Mouse (Mus musculus) spleen, postnatal 4 days (tissue): ENCODE measurements at regions not wholly inside any gene's neighbourhood (a gene's known extent, or its start where the extent isn't known, plus 50 kb on each side); places are given as distances from the start of the nearest gene placed in this dataset.

Source experiments
- DNase-seq, 2 experiments: peaks; one replicate each; pipeline ENCODE4 v3.0.0; 2022; ENCODE audit warnings: low spot score in 2 of 2

DNA sequence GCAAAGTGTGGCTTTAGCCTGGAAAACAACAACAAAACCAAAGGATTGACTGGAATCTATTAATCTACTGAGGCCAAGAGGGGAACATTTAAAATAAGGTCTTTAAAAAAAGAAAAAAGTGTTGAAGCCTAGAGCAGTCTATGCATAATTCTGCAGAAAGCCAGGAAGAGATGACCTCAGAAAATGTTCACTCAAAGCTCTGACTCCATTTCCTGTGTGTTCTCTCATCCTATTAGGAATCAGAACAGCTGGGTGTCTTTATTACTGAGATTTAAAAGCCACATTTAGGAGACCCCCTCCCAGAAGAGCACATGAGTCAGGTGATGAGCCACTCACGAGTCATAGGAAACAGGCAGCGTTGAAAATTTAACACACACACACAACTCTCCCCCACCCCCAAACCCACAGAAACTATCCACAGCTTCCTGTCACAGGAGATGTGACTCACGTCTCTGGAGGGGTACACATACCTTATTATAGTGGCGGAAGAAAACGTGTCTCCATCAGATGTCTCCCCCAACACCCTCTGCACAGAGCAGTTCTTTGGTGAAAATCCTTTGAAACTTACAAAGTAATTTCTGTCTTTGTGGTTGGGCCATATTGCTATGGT, 140.2 kb upstream of the Hmga2 start:
- no peak for DNase-seq

DNA sequence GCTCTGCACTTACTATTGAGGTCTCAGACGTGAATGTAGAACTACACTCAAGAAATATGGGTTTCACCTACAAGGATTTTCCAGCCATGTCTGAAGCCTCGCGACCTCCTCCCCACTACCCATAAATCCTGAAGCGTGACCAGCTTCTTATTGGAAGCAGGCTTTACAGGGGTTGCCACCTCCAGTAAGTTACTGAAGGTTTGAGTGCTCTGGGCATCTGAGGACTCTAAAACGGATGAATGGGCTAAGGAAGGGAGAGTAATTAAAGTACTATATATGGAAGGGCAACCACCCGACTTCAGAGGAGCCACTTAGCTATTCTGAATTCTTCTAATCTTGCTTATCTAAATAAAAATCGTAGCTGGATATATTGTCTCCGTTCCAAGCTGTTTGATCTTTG, 136.1 kb upstream of the Hmga2 start:
- DNase-seq: no peak

DNA sequence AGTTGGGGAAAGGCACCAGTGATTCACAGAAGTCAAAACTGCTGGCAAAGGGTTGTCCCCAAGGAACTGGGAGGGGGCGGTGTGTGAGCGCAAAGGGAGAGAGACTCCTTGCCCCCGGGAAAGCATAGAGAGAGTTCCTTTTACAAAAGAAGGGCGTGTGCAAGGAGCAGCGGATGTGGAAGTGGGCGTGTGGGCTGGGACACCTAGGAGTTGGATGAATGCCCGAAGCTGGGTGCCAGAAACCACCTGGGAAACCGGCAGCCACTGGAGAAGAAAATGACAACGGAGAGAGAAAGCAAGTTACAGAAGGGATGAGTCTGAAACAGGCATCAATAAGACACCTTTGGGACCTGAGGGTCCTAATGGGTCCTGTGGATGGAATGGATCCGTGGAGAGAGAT, 133.8 kb upstream of the Hmga2 start:
- DNase-seq: no peak

DNA sequence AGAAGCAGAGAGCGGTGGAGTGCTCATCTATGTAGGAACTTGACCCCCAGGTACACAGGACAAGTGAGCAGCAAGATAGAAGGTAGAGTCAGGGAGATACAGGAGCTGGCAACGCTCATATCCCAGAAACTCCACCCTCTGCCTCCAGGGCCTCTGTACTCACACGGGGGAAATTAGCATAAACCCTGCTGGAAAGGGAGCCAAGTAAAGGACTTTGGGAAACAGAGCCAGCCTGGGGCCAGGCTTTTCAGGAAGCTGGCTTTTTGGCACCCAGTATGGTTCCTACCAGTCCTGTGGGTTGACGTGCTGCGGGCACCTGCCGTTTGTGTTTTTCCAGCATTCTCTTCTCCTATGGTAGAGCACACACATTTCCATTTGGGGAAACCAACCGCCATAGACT, 128.2 kb upstream of the Hmga2 start:
- no peak for DNase-seq

DNA sequence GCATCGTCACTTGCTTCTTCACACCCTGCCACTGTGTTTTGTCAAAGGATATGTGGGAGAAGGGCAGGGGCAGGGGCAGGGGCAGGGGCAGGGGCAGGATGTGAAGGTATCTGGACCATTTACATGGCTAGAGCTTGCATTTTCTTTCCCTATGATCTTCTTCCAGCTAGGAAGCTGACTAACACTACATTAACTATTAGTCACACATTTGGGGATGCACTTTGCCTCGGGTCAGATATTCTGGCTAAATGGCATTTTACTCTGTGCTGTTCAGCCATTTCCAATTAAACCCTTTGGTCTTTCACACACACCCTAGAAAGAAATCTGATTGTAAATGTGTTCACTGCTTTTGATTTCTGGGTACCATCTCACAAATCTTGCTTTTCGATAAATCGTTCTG, 126.9 kb upstream of the Hmga2 start:
- DNase-seq: no peak

DNA sequence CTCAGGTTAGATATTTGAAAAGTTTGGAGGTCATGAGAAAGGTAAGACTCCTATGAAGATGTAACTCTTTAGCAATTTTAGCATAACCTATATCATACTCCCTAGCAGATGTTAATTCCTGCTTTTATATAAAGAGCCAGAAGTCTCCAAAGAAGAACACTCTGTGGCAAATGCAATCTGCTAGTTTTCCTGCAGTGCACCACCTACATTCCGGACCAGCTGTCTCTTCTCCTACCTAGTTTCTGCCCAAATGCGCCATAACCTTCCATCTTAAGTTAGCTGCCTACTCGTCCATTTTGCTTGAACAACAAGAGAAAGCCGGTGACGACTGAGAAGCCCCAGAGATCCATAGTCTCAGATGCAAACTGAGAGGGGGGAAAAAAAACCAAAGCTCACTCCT, 124.5 kb upstream of the Hmga2 start:
- no peak for DNase-seq

DNA sequence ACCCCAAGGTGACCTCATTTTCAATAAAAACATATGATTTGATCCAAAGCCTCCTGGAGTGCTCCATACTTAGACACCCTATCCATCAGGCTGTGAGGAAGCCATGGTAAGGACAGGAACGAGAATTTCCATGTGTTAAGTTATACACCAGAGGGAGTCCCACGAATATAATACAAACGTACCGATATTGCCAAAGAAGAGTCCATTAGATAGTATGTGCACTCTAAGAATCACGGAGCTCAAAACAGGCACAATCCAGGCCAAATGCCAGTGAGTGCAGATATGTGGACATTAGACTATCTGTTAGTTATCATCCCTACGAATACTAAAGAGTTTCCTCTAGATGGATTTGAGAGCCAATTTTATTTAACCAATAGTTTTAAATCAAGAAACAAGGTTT, 123.3 kb upstream of the Hmga2 start:
- DNase-seq: no peak

DNA sequence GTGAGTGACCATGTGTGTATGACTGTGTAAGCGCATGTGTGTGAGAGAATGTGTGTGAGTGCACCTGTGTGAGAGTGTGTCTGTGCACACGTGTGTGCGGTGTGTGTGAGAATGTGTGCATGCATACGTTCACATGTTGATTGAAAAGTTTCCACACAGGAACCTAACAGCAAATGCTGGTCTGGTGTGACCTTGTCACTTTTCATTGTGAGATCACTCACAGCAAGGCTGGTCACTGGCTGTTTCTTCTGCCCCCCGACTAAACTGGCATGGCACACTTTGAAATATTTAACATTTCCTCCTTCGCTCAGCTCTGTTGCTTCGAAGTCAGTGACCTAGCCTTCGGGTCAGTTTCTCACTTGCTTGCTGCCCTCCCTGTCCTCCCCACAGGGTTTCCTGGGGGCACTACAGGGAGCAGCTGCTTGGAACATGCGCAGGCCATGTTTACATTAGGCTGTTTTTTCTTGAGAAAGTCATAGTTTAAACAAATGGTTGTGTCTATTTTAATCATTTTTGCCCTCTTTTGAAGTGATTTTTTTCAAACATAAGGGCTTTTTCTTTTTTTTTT, 121.1 kb upstream of the Hmga2 start:
- no peak for DNase-seq

DNA sequence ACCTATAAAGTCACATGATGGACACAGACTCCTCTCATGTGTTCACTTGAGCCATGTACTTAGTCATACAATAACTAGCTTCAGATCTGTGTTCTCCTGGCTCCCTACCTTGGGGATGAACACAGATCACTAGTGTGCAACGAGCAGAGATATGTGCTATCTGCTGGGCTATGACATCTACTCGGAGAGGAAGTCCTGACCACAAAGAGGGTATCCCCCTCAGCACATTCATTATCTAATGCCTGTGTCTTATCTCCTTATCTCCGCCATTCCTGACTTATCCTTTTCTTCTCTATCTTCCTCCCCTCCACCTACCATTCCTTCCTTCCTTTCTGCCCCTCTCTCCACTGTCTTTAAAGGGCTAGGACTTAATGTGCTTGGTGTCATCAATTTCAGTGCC, 118.9 kb upstream of the Hmga2 start:
- no peak for DNase-seq

DNA sequence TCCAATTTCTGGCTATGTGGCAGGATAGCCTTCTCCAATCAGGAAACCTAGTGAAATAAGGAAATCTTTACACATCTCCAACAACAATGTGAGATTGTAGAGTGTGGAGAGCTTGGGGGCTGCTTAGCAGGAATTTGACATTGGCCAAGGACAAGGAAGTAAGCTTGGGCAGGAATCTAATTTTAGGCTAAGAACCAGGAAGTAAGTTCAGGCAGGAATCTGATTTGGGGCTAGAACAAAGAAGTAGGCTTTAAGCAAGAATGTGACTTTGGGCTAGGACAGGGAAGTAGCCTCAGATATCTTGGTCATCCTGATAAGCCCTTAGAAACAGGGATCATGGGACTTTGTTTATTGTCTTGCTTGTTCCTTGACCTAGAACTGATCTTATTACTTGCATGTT, 117.6 kb upstream of the Hmga2 start:
- DNase-seq: no peak

DNA sequence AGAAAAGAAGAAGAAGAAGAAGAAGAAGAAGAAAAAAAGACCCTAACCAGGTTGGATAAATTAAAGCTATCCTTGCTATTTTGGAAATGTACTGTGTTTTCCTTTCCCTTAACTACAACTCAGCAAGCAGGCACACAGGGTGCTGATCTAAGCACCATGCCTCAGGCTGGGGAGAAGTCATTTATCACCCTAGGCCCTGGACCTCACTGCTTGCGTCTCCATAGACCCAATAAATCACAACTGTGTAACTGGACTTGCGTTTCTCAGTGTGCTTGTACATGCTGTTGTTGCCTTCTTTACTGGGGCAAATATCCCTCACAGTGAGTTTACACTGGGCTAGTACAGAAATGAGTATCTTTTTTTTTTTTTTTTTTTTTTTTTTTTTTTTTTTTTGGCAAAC, 113.4 kb upstream of the Hmga2 start:
- no peak for DNase-seq

DNA sequence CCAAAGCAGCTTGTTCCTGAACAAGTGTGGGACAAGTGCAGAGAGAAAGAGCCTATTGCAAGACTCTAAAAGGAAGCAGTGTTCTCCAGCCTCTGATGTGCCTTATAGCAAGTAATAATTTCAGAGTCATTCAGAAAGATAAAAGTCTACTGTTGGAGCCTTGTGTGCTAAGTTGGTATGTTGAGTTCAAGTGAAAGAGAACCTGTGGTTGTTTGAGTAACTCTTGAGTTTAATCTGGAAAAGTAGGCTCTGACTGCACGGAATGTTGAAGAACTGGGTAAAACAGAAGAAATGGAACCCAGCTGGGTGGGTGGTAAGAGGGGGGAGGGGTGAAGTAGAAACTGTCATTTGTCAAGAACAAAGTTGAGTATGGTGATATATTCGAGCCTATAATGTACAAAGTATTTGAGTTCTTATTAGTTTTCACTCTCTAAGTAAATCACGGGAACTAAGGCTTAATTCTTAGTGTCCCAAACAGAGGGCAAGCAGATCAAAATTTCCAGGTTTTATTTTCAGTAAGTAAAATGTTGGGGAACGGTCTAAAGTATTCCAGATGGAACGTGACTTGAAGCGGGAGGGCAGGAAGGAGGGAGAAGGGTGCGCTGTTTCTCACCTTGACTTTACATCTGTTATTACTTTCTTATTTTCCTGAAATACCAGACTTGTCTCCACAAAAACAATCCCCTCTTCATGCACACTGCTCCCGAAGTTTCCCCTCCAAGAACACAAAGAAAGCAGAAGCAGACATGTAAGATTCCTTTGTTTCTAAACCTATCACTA, 111.8 kb upstream of the Hmga2 start:
- DNase-seq: no peak

DNA sequence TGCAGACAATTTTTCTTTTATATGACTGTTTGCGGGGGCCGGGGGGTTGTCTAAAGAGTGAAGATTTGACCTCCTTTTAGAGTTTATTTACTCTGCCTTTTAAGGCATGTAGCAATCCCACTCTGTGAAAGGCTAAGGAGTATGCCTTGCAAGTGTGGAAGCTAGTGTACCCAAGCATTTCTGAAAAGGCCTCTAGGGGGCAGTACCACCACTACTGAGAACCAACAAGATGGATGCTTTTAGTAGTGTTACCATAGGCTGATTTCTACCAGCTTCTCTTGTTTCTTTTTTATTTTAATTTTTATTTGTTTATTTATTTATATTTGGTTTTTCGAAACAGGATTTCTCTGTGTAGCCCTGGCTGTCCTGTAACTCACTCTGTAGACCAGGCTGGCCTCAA, 110.9 kb upstream of the Hmga2 start:
- DNase-seq: peak; percentile 41 to 66

DNA sequence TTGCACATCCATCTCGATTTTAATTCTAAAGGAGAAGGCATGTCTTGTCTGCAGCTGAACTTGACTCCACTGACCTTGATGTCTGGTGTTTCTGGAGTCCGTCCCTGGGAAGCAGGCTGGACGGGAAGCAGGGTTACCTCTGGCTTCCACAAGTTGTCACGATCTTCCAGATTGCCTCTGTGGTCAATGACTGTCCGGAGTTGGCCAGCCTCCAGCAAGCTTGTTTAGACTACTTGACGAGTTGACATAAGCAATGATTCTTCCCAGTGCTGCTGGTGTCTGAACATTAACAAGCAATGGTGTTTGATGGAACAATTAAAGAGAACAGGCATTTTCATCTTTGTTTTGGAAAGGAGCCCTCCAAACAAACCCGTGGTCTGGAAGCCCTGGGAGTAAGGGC, 106.2 kb upstream of the Hmga2 start:
- no peak for DNase-seq

DNA sequence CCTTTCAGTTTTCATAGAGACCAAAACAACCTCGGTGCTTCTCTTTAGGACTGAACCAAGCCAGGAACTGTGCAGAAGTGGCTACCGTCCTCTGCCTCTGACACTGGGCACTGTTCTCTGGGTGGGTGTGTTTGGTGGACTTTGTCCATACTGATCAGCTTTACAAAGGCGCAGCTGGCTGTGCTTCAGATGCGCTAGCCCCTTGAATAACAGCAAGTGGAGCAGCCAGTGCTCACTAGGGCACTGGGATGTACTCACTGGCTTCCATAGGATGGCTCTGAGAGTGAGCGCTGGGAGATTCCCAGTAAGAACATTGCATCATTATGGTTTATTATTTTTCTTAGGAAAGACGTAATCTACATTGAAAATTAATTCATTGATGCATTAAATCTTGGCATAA, 105.3 kb upstream of the Hmga2 start:
- DNase-seq: no peak

DNA sequence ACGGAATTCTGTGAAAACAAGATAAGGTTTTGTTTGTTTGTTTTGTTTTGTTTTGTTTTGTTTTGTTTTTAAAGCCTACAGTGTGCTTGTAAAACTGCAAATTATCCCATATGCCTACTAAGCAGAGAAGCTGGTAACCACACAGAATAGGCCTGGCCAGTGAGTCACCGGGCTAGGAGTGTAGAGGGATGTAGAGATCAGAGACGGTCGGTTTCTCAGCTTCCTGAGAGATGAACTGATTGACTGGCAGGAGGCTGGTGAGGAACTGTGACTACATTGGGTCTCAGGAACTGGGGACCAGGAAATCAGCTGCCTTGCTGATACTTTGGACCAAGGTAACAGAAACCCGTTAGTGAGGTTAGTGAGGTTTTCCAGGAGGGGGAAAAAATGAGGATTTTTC, 100.6 kb upstream of the Hmga2 start:
- no peak for DNase-seq

DNA sequence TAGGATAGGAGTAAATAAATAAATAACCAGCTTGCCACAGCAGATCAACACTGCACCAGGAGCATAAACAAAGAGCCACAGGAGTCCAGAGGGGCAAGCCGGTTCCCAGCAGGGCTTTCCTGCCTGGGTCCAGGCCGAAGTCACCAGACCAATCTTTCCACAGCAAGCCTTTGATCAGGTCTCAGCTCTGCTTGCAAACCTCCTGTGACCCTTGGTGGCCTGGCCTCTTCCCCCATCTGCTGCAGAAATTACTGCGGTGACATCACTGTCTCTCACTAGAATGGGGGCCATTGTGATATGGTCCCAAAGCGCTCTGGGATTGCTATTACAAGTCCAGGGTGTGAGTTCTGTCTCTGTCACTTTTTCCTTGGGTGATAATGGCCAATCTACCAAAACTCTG, 99.9 kb upstream of the Hmga2 start:
- no peak for DNase-seq

DNA sequence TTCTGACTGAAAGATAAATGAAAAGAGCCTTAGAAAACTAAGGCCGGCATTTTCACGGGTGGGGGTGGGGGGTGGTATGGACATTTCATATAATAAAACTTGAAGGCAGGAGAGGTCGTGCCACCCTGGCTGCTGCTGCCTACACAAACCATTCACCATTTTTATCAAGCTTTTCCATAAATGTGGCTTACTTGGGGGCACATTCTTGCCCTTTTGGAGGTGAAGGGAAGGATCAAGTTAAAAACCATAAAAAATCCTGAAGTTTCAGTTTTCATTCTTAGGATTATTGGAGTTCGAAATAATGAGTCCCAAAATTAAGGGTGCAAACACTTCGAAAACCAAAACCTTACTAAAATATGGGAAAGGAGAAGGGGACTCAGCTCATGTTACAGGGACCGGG, 95.1 kb upstream of the Hmga2 start:
- no peak for DNase-seq

DNA sequence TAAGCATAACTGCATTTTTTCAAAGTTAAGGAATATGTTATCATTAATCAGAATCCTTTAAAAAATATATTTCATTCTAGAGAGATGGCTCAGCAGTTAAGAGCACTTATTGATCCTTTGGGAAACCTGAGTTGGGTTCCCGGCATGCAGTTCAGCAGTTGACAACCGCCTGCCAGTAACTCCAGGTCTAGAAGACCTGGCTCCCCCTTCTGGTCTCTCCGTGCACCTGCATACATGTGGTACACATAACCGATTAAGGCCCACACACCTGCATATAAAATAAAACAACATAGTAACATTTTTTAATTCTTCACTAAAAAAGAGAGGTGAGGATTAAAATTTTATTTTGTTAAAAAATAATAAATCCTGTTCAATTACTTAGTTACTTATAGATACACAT, 89.7 kb upstream of the Hmga2 start:
- DNase-seq: no peak

DNA sequence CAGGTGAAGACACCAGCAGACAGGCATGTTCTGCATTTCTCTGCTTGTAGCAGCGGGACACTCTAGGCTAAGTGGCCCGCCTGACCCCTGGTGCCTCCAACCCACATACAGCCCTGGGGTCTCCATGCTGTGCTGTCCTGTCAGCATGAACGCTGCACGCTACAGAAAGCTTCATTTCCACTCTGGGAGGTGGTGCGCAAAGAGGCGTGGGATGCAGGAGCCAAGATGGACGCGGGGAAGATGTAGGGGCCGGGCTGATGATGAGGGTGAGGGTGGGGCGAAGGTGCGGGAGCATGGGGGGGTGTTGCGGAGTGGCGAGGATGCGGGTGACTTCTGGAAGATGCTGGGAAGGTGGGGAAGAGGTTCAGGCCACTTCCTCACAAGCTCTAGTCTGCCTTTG, 88.6 kb upstream of the Hmga2 start:
- DNase-seq: no peak

DNA sequence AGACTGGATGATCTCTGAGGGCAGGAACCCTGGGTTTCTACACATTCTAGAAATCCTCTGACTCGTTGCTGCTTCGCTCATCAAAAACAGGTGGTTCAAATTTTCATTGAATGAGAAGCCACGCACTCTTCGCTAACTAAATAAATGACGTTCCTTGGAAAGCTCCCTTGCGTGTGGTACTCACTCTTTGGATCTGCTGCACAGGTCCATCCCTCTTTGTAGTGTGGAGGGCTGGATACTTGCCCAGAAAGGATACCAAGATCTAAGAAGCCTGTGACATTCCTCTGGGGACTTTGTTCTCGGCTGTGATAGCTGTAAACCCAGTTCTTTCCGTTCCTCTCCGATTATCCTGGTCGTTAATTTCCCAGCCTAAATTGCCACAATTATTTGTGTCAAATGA, 87.7 kb upstream of the Hmga2 start:
- no peak for DNase-seq

DNA sequence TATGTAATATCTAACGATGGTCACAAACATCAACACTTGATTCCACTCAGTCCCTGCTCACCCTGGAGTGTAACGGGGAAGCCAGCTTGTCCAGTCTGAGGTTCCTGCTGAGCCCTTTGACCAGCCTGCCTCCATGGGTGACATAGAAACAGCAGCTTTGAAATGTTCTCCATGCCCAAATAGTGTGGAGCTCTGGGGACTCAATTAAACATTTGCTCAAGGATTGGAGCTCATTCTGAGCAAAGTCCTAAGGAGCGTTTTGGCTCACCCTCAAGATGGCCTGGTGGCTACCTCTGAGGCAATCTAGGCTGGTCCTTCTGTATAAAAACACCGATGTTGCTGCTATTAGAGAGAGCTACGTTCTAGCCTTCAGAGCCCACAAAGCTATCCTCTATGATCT, 85.6 kb upstream of the Hmga2 start:
- no peak for DNase-seq

DNA sequence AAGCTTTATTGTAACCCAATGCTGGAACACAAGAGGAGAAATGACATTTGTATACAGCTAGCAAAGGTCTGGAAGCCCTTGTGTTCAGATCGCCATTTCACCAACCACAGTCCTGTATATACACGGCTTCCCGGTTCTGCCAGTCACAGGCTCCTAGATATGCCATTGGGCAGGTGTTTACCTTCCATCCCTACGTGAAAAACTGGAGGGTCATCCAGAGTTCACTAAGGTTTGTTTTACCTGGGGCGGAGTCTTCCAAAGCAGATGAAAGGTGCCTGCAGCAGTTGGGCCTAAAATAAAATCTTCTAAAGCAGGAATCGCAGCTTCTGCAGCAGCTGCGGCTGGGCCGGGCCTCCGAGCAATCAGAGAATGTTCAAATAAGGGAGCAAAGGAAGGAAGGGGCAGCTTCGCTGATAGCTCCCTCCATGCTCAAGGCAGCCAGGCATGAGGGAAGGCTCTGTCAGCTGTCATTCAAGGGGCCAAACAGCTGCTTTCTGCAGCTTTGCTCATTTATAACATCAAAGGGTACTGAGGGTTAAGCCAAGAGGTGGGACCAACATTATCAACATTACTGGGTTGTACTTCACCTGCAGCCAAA, 81.7 kb upstream of the Hmga2 start:
- DNase-seq: no peak
